Mouse (Mus musculus): ENCODE measurements at regions not wholly inside any gene's neighbourhood (a gene's known extent, or its start where the extent isn't known, plus 50 kb on each side); places are given as distances from the start of the nearest gene placed in this dataset.

- H3K4me3 ChIP-seq (ENCODE audit: low read depth, low read length), result no peak overlapping the region
Measured at GRCm38 (mm10) chr2:148581666-148582065, 90.7 kb upstream of the Nxt1 start.

GRCm38 (mm10) chr2:148580286-148580966 is 92.0 kb upstream of the Nxt1 start:
- H3K4me2 ChIP-seq (ENCODE audit: low read depth), result no peak overlapping the region

More at GRCm38 (mm10) chr2:148581666-148582065, 90.7 kb upstream of the Nxt1 start:
- DNase-seq (ENCODE audit: low spot score) (no peak), ATAC-seq (ENCODE audit: insufficient read depth, low FRiP score, low TSS enrichment) (no peak)
- Histone ChIP-seq H3K9me3 (ENCODE audit: control insufficient read depth, low read length) (no peaks in the 10 kb centered on the region), H3K9ac (ENCODE audit: low read length) (no peak overlapping the region), H3K27me3 (ENCODE audit: control insufficient read depth, insufficient read depth, low read length) (no peaks in the 10 kb centered on the region), H3K36me3 (ENCODE audit: control insufficient read depth, insufficient read depth, low read length) (no peaks in the 10 kb centered on the region), H3K27ac (ENCODE audit: low read depth, low read length) (no peak overlapping the region), H3K4me2 (ENCODE audit: low read depth) (no peak overlapping the region), H3K4me1 (ENCODE audit: control insufficient read depth, insufficient read depth, low read length) (no peaks in the 10 kb centered on the region)
- 83% methylated on average over 4 of the region's 4 CpGs for WGBS

GRCm38 (mm10) chr2:148579564-148579963 is 92.8 kb upstream of the Nxt1 start:
- DNase-seq (ENCODE audit: low spot score), result no peak
- no peak overlapping the region for H3K27ac ChIP-seq (ENCODE audit: low read depth, low read length)
- 63% methylated on average over 2 of the region's 2 CpGs for WGBS
- H3K36me3 ChIP-seq (ENCODE audit: control insufficient read depth, insufficient read depth, low read length), result no peaks in the 10 kb centered on the region
- no peaks in the 10 kb centered on the region for H3K4me1 ChIP-seq (ENCODE audit: control insufficient read depth, insufficient read depth, low read length)
- no peak overlapping the region for H3K4me2 ChIP-seq (ENCODE audit: low read depth)
- H3K9ac ChIP-seq (ENCODE audit: low read length), result no peak overlapping the region
- H3K9me3 ChIP-seq (ENCODE audit: control insufficient read depth, low read length), result no peaks in the 10 kb centered on the region
- no peaks in the 10 kb centered on the region for H3K27me3 ChIP-seq (ENCODE audit: control insufficient read depth, insufficient read depth, low read length)
- ATAC-seq (ENCODE audit: insufficient read depth, low FRiP score, low TSS enrichment), result no peak
- H3K4me3 ChIP-seq (ENCODE audit: low read depth, low read length), result no peak overlapping the region

More at GRCm38 (mm10) chr2:148580286-148580966, 92.0 kb upstream of the Nxt1 start:
- Histone ChIP-seq H3K27ac (ENCODE audit: low read depth, low read length) (no peak overlapping the region), H3K9ac (ENCODE audit: low read length) (no peak overlapping the region), H3K36me3 (ENCODE audit: control insufficient read depth, insufficient read depth, low read length) (no peaks in the 10 kb centered on the region), H3K4me3 (ENCODE audit: low read depth, low read length) (no peak overlapping the region), H3K27me3 (ENCODE audit: control insufficient read depth, insufficient read depth, low read length) (no peaks in the 10 kb centered on the region), H3K4me1 (ENCODE audit: control insufficient read depth, insufficient read depth, low read length) (no peaks in the 10 kb centered on the region), H3K9me3 (ENCODE audit: control insufficient read depth, low read length) (no peaks in the 10 kb centered on the region)
- WGBS, result 39% methylated on average over 7 of the region's 7 CpGs
- DNase-seq (ENCODE audit: low spot score) (no peak), ATAC-seq (ENCODE audit: insufficient read depth, low FRiP score, low TSS enrichment) (peak; percentile 58)

- no peak overlapping the region for H3K4me2 ChIP-seq (ENCODE audit: low read depth)
- no peaks in the 10 kb centered on the region for H3K9me3 ChIP-seq (ENCODE audit: control insufficient read depth, low read length)
- no peaks in the 10 kb centered on the region for H3K27me3 ChIP-seq (ENCODE audit: control insufficient read depth, insufficient read depth, low read length)
- no peaks in the 10 kb centered on the region for H3K4me1 ChIP-seq (ENCODE audit: control insufficient read depth, insufficient read depth, low read length)
- H3K4me3 ChIP-seq (ENCODE audit: low read depth, low read length), result no peak overlapping the region
- 88% methylated on average over 5 of the region's 5 CpGs for WGBS
- DNase-seq (ENCODE audit: low spot score) (no peak), ATAC-seq (ENCODE audit: insufficient read depth, low FRiP score, low TSS enrichment) (no peak)
- H3K36me3 ChIP-seq (ENCODE audit: control insufficient read depth, insufficient read depth, low read length), result no peaks in the 10 kb centered on the region
- H3K27ac ChIP-seq (ENCODE audit: low read depth, low read length), result no peak overlapping the region
- H3K9ac ChIP-seq (ENCODE audit: low read length), result no peak overlapping the region
Measured at GRCm38 (mm10) chr2:148579027-148579426, 93.4 kb upstream of the Nxt1 start.

GRCm38 (mm10) chr2:148578176-148578575 is 94.2 kb upstream of the Nxt1 start:
- no peak for ATAC-seq (ENCODE audit: insufficient read depth, low FRiP score, low TSS enrichment)
- Histone ChIP-seq H3K4me1 (ENCODE audit: control insufficient read depth, insufficient read depth, low read length) (no peaks in the 10 kb centered on the region), H3K27me3 (ENCODE audit: control insufficient read depth, insufficient read depth, low read length) (no peaks in the 10 kb centered on the region), H3K9me3 (ENCODE audit: control insufficient read depth, low read length) (no peaks in the 10 kb centered on the region), H3K9ac (ENCODE audit: low read length) (no peak overlapping the region), H3K4me3 (ENCODE audit: low read depth, low read length) (no peak overlapping the region), H3K36me3 (ENCODE audit: control insufficient read depth, insufficient read depth, low read length) (no peaks in the 10 kb centered on the region), H3K27ac (ENCODE audit: low read depth, low read length) (no peak overlapping the region), H3K4me2 (ENCODE audit: low read depth) (no peak overlapping the region)
- DNase-seq (ENCODE audit: low spot score), result no peak
- 72% methylated on average over 2 of the region's 2 CpGs for WGBS

- H3K9me3 ChIP-seq (ENCODE audit: control insufficient read depth, low read length), result no peaks in the 10 kb centered on the region
- DNase-seq (ENCODE audit: low spot score) (no peak), ATAC-seq (ENCODE audit: insufficient read depth, low FRiP score, low TSS enrichment) (no peak)
- H3K4me2 ChIP-seq (ENCODE audit: low read depth), result no peak overlapping the region
- no peak overlapping the region for H3K4me3 ChIP-seq (ENCODE audit: low read depth, low read length)
- H3K9ac ChIP-seq (ENCODE audit: low read length), result no peak overlapping the region
- H3K27ac ChIP-seq (ENCODE audit: low read depth, low read length), result no peak overlapping the region
- no peaks in the 10 kb centered on the region for H3K27me3 ChIP-seq (ENCODE audit: control insufficient read depth, insufficient read depth, low read length)
- H3K4me1 ChIP-seq (ENCODE audit: control insufficient read depth, insufficient read depth, low read length), result no peaks in the 10 kb centered on the region
- 79% methylated on average over 3 of the region's 3 CpGs for WGBS
- H3K36me3 ChIP-seq (ENCODE audit: control insufficient read depth, insufficient read depth, low read length), result no peaks in the 10 kb centered on the region
Measured at GRCm38 (mm10) chr2:148575433-148575832, 97.0 kb upstream of the Nxt1 start.

- no peak overlapping the region for H3K4me3 ChIP-seq (ENCODE audit: low read depth, low read length)
- ATAC-seq (ENCODE audit: insufficient read depth, low FRiP score, low TSS enrichment) (no peak), DNase-seq (ENCODE audit: low spot score) (peak; percentile 56)
- no peak overlapping the region for H3K27ac ChIP-seq (ENCODE audit: low read depth, low read length)
- no peaks in the 10 kb centered on the region for H3K27me3 ChIP-seq (ENCODE audit: control insufficient read depth, insufficient read depth, low read length)
- no peak overlapping the region for H3K4me2 ChIP-seq (ENCODE audit: low read depth)
- 29% methylated on average over 1 of the region's 1 CpGs for WGBS
- H3K36me3 ChIP-seq (ENCODE audit: control insufficient read depth, insufficient read depth, low read length), result no peaks in the 10 kb centered on the region
- H3K9ac ChIP-seq (ENCODE audit: low read length), result no peak overlapping the region
- no peaks in the 10 kb centered on the region for H3K9me3 ChIP-seq (ENCODE audit: control insufficient read depth, low read length)
- H3K4me1 ChIP-seq (ENCODE audit: control insufficient read depth, insufficient read depth, low read length), result no peaks in the 10 kb centered on the region
Measured at GRCm38 (mm10) chr2:148572165-148572564, 100.2 kb upstream of the Nxt1 start.

GRCm38 (mm10) chr2:148571616-148572015 is 100.8 kb upstream of the Nxt1 start:
- H3K36me3 ChIP-seq (ENCODE audit: control insufficient read depth, insufficient read depth, low read length), result no peaks in the 10 kb centered on the region
- DNase-seq (ENCODE audit: low spot score) (no peak), ATAC-seq (ENCODE audit: insufficient read depth, low FRiP score, low TSS enrichment) (no peak)
- no peak overlapping the region for H3K4me2 ChIP-seq (ENCODE audit: low read depth)
- H3K9ac ChIP-seq (ENCODE audit: low read length), result no peak overlapping the region
- no peak overlapping the region for H3K4me3 ChIP-seq (ENCODE audit: low read depth, low read length)
- no peaks in the 10 kb centered on the region for H3K4me1 ChIP-seq (ENCODE audit: control insufficient read depth, insufficient read depth, low read length)
- H3K27ac ChIP-seq (ENCODE audit: low read depth, low read length), result no peak overlapping the region
- no peaks in the 10 kb centered on the region for H3K9me3 ChIP-seq (ENCODE audit: control insufficient read depth, low read length)
- H3K27me3 ChIP-seq (ENCODE audit: control insufficient read depth, insufficient read depth, low read length), result no peaks in the 10 kb centered on the region
- 97% methylated on average over 1 of the region's 1 CpGs for WGBS

GRCm38 (mm10) chr2:148571018-148571417 is 101.4 kb upstream of the Nxt1 start:
- ATAC-seq (ENCODE audit: insufficient read depth, low FRiP score, low TSS enrichment) (no peak), DNase-seq (ENCODE audit: low spot score) (no peak)
- no peak overlapping the region for H3K27ac ChIP-seq (ENCODE audit: low read depth, low read length)
- no peak overlapping the region for H3K9ac ChIP-seq (ENCODE audit: low read length)
- H3K36me3 ChIP-seq (ENCODE audit: control insufficient read depth, insufficient read depth, low read length), result no peaks in the 10 kb centered on the region
- H3K9me3 ChIP-seq (ENCODE audit: control insufficient read depth, low read length), result no peaks in the 10 kb centered on the region
- H3K4me2 ChIP-seq (ENCODE audit: low read depth), result no peak overlapping the region
- no peaks in the 10 kb centered on the region for H3K27me3 ChIP-seq (ENCODE audit: control insufficient read depth, insufficient read depth, low read length)
- no peaks in the 10 kb centered on the region for H3K4me1 ChIP-seq (ENCODE audit: control insufficient read depth, insufficient read depth, low read length)
- no peak overlapping the region for H3K4me3 ChIP-seq (ENCODE audit: low read depth, low read length)
- 83% methylated on average over 5 of the region's 5 CpGs for WGBS

Data from neural tube, embryonic 11.5 days (tissue).